9 mouse cellular contexts compared by ENCODE assay signal in genomic region chr9:120339975-120340695, GRCm38 (mm10). TPM values are rescaled to one million over a fixed set of nuclear protein-coding genes. Genes with fewer than 3 reads are reported as not detected.
A peak's percentile ranks its signal among the peaks of the same experiment; 100 is the strongest.
DNase-seq lines count a peak whose midpoint lies in the region; ATAC-seq and TF ChIP-seq lines count a peak whose summit lies in the region.
"Had no signal": no experiment of that assay in that cellular context is flagged by ENCODE, and none has a peak within 500 bp of the region (broad histone marks: within the 10 kb centered on the region; RNA-seq: fewer than 3 reads in every experiment).

No protein-coding gene starts in this region.

- no peaks in the 10 kb centered on the region for H3K9me3 ChIP-seq in intestine, embryonic 14.5 days (ENCODE audit: control insufficient read depth, low read length)
- H3K9me3 ChIP-seq: midbrain, embryonic 12.5 days had no signal

- H3K4me1 ChIP-seq in intestine, embryonic 14.5 days (replicated peaks; ENCODE audit: control insufficient read depth, insufficient read depth, low read length), result peaks cover 3% of the 10 kb centered on the region; the same call in 1 of the 2 replicates
- peaks cover 6% of the 10 kb centered on the region; the same call in 1 of the 2 replicates for H3K4me1 ChIP-seq in spleen, adult 2 months (ENCODE audit: control insufficient read depth, insufficient read depth, insufficient read length)

- no peak for TF ChIP-seq CTCF in spleen, adult 2 months (IDR thresholded peaks at IDR 0.05; ENCODE audit: extremely low read depth, insufficient read depth, insufficient read length, insufficient replicate concordance)

- H3K9ac ChIP-seq in intestine, embryonic 14.5 days (ENCODE audit: low read length), result no peak overlapping the region
- H3K9ac ChIP-seq: midbrain, embryonic 12.5 days had no signal

- no peak overlapping the region for H3K4me2 ChIP-seq in intestine, embryonic 14.5 days (ENCODE audit: low read length)
- H3K4me2 ChIP-seq: midbrain, embryonic 12.5 days had no signal

- H3K27me3 ChIP-seq in intestine, embryonic 14.5 days (replicated peaks; ENCODE audit: control insufficient read depth, insufficient read depth, low read length), result no peaks in the 10 kb centered on the region
- no peaks in the 10 kb centered on the region for H3K27me3 ChIP-seq in spleen, adult 2 months (ENCODE audit: control insufficient read depth, insufficient read depth, low read length)
- H3K27me3 ChIP-seq: midbrain, embryonic 12.5 days had no signal

- ATAC-seq in intestine, embryonic 14.5 days (replicated peaks; ENCODE audit: low FRiP score, low TSS enrichment, low read depth), result 0 out of 2 replicates have a peak, but pooled peaks have one; percentile 47

- no peak overlapping the region for H3K27ac ChIP-seq in intestine, embryonic 14.5 days (ENCODE audit: low read depth)
- H3K27ac ChIP-seq in spleen, adult 2 months (ENCODE audit: insufficient read depth, low read length), result peak overlapping the region; percentile 25
- H3K27ac ChIP-seq: midbrain, embryonic 12.5 days had no signal

- H3K36me3 ChIP-seq in intestine, embryonic 14.5 days (ENCODE audit: control insufficient read depth, insufficient read depth, low read length), result no peaks in the 10 kb centered on the region
- no peaks in the 10 kb centered on the region for H3K36me3 ChIP-seq in spleen, adult 2 months (ENCODE audit: control insufficient read depth, insufficient read depth, low read length)
- H3K36me3 ChIP-seq: midbrain, embryonic 12.5 days had no signal

- TF ChIP-seq POLR2A in spleen, adult 2 months (IDR thresholded peaks at IDR 0.05; ENCODE audit: low read depth, low read length), result no peak

- peak; percentile 17 for DNase-seq in gastrocnemius, postnatal 14 days
- no peak for DNase-seq in gastrocnemius, postnatal 4 days (ENCODE audit: low spot score in 2 of 2)
- peak; percentile 44 for DNase-seq in R1 (ENCODE audit: low read depth, low spot score)
- no peak for DNase-seq in intestine, embryonic 14.5 days (ENCODE audit: low spot score)
- DNase-seq in spleen, adult 2 months (ENCODE audit: low read depth in 1 of 2, low spot score in 2 of 2), result peak; percentile 12 to 52
- no peak for DNase-seq in Muller cell, postnatal 12 days (ENCODE audit: inconsistent ontology term)
- no peak for DNase-seq in neural tube, embryonic 10.5 days (ENCODE audit: extremely low spot score, low spot score)
- DNase-seq in right cerebral cortex, adult 2 months (ENCODE audit: low spot score in 2 of 2), result no peak

- no peak overlapping the region for H3K4me3 ChIP-seq in intestine, embryonic 14.5 days (ENCODE audit: low read depth, low read length)
- no peak overlapping the region for H3K4me3 ChIP-seq in spleen, adult 2 months (ENCODE audit: extremely low read depth, insufficient read depth, insufficient read length)
- H3K4me3 ChIP-seq: midbrain, embryonic 12.5 days had no signal

- 60% methylated on average over 10 of the region's 10 CpGs for WGBS in intestine, embryonic 14.5 days
- 21% methylated on average over 10 of the region's 10 CpGs for WGBS in spleen, adult 2 months

- intact Hi-C loops in gastrocnemius, postnatal 14 days (cut with DNase I; ENCODE audit: low total_unique reads), result no loop called here

RNA-seq across cellular contexts. Expression of gene Myrip, which starts 38.8 kb away (rescaled TPM):
- under 1 TPM; 0.57 to 0.89 TPM for total RNA-seq in gastrocnemius, postnatal 14 days (2021)
- total RNA-seq in gastrocnemius, postnatal 4 days (2021), result under 1 TPM; 0.26 to 0.39 TPM
- polyA plus RNA-seq in intestine, embryonic 14.5 days (2014; fragmentation: Nextera tagmentation; extraction: Ambion mirVana), result 1.5 and 2.2 TPM in 2 replicates
- 0.13 and 1.2 TPM in 2 replicates for polyA plus RNA-seq in spleen, adult 2 months (2012; rRNA removed)

Comparison
In these comparisons a context has a peak if more than half of its experiments do, and no peak if none do; other contexts are left out.
1. DNase-seq: peak in gastrocnemius, postnatal 14 days (single experiment), R1 (single experiment) and spleen, adult 2 months (2 of 2); none in gastrocnemius, postnatal 4 days (0 of 2), intestine, embryonic 14.5 days (single experiment), Muller cell, postnatal 12 days (single experiment), neural tube, embryonic 10.5 days (single experiment) and right cerebral cortex, adult 2 months (0 of 2).